Mouse (Mus musculus) B cell, adult 62 days (primary cell): ENCODE measurements around the gene Sprr2a1. TPM values are rescaled to one million over a fixed set of nuclear protein-coding genes. Genes with fewer than 3 reads are reported as not detected.

ENCODE experiments used
- total RNA-seq: library from RNA; stranded (reverse); gene quantifications from 4 replicates; pipeline ENCODE4 v1.2.4, GENCODE M21; 2023

Sprr2a1 gene
- not detected in 4 replicates for total RNA-seq

GRCm38 (mm10) chr3:92215569-92215968 lies at the start of gene Sprr2a1, which contains the start of gene Sprr2a2:
Gene Sprr2a1, plus strand, starts transcription at chr3:92215799.
Gene Sprr2a2, plus strand, starts transcription at chr3:92215920.

Other genes starting within 250 kb of the Sprr2a1 start
- not detected in 4 replicates for gene Pglyrp3, start 201.2 kb upstream of the Sprr2a1 start, total RNA-seq
- gene Lor, start 132.7 kb upstream of the Sprr2a1 start, total RNA-seq: not detected in 4 replicates
- not detected in 4 replicates for gene Prr9, start 91.9 kb upstream of the Sprr2a1 start, total RNA-seq
- gene Lelp1, start 73.1 kb upstream of the Sprr2a1 start, total RNA-seq: not detected in 4 replicates
- not detected in 4 replicates for gene Sprr2a2, start 121 bp downstream of the Sprr2a1 start, total RNA-seq
- not detected in 4 replicates for gene Sprr2a3, start 69.6 kb downstream of the Sprr2a1 start, total RNA-seq
- not detected in 4 replicates for gene Sprr2b, start 100.8 kb downstream of the Sprr2a1 start, total RNA-seq
- not detected in 4 replicates for gene Sprr2d, start 123.3 kb downstream of the Sprr2a1 start, total RNA-seq
- gene Sprr2e, start 136.3 kb downstream of the Sprr2a1 start, total RNA-seq: not detected in 4 replicates
- gene Sprr2f, start 149.4 kb downstream of the Sprr2a1 start, total RNA-seq: not detected in 4 replicates
- not detected in 4 replicates for gene Sprr2h, start 169.9 kb downstream of the Sprr2a1 start, total RNA-seq
- not detected in 4 replicates for gene Sprr2i, start 192.2 kb downstream of the Sprr2a1 start, total RNA-seq
- gene Sprr2j-ps, start 202.3 kb downstream of the Sprr2a1 start, total RNA-seq: not detected in 4 replicates
- gene Gm9774, start 213.6 kb downstream of the Sprr2a1 start, total RNA-seq: 1.0 to 3.2 TPM in 2 of 4 replicates, not detected in the others
- gene Sprr2k, start 216.8 kb downstream of the Sprr2a1 start, total RNA-seq: not detected in 4 replicates
- not detected in 4 replicates for gene Sprr1b, start 223.0 kb downstream of the Sprr2a1 start, total RNA-seq
- gene Sprr3, start 242.9 kb downstream of the Sprr2a1 start, total RNA-seq: not detected in 4 replicates